Mouse (Mus musculus) megakaryocyte, embryonic 14.5 days (primary cell): ENCODE measurements around the gene Gbp7.

Source experiments
- FLI1 ChIP-seq: IDR thresholded peaks from 2 replicates; pipeline ENCODE4 v1.6.1; 2012; ENCODE audit warnings: low read length, inconsistent platforms, mixed read lengths
- GATA1 ChIP-seq: IDR thresholded peaks from 3 replicates; pipeline ENCODE4 v1.6.1; 2012; ENCODE audit warnings: mixed read lengths, low read length, inconsistent platforms, borderline replicate concordance

DNA sequence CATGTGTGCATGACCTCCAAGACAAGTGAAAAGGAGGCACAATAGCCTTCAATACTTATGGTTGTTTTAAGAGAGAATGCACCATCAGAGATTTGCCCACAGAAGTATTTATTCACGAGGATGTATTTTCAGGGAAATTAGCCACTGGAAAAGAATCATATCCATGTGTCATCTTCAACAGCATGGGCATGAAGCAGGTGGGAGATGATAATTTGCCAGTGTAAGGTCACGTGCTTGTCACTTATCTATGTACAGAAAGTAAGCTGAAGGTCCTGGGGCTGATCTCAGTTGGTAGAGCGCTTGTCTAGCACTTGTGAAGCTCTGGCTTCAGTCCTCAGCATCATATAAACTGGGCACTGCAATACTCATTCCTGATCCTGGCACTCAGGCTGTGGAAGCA lies 1.5 kb downstream of the Gbp7 start:
- no peak for TF ChIP-seq GATA1
- TF ChIP-seq FLI1: no peak
